Mouse (Mus musculus): ENCODE data around the gene Spata1.
"Not testable (repeated sequence)": the region's sequence is repeated elsewhere in the genome, so short reads cannot be mapped to it uniquely, and the experiment has no call there.

Spata1 gene

DNA sequence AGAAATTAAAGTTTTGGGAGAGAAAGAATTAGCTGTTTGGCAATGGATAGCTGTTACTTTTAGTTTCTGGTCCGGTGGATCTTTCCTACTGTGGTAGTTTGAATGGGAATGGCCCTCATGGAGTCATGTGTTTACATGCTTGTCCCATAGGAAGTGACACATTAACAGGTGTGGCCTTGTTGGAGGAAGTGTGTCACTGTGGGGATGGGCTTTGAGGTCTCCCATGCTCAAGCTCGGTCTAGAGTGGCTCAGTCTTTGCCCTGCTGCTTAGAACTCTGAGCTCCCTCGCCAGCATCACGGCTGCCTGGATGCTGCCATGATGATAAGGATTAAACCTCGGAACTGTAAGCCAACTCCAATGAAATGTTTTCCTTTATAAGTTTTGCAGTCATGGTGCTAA lies 48.2 kb downstream of the Spata1 start:
- DNase-seq (ENCODE audit: low spot score in 2 of 2) = no peak

GRCm38 (mm10) chr3:146450371-146450841 lies 49.1 kb downstream of the Spata1 start:
- DNase-seq (ENCODE audit: low spot score in 2 of 2) = peak; percentile 86 to 93

GRCm38 (mm10) chr3:146449745-146450250 lies 49.8 kb downstream of the Spata1 start, which contains the start of gene Ctbs:
Gene Ctbs (plus strand): TSS chr3:146449795.
- no peak for DNase-seq (ENCODE audit: low spot score in 2 of 2)

DNA sequence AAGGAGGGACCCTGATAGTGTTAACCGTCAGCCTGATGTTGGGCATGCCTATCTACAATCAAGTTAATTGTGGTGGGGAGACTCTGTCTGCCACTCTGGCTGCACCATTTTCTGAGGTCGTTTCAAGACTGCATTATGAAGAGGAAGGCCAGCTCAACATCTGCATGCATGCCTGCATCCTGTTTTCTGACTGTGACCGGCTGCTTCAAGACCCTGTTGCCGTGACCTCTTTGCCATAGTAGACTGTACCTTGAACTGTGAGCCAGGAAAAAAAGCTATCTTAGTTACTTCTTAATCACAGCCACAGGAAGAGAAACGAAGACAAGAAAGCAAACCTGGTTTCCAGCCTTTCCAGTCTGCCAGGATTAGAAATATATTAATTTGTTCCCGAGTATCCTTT lies 50.6 kb downstream of the Spata1 start:
- DNase-seq (ENCODE audit: low spot score in 2 of 2) = no peak

- no peak for DNase-seq (ENCODE audit: low spot score in 2 of 2)
Observed at GRCm38 (mm10) chr3:146448372-146448771, 51.2 kb downstream of the Spata1 start.

- no peak for DNase-seq (ENCODE audit: low spot score in 2 of 2)
Observed at GRCm38 (mm10) chr3:146447598-146447997, 52.0 kb downstream of the Spata1 start.

- DNase-seq (ENCODE audit: low spot score in 2 of 2) = no peak
Observed at GRCm38 (mm10) chr3:146447156-146447555, 52.4 kb downstream of the Spata1 start.

DNA sequence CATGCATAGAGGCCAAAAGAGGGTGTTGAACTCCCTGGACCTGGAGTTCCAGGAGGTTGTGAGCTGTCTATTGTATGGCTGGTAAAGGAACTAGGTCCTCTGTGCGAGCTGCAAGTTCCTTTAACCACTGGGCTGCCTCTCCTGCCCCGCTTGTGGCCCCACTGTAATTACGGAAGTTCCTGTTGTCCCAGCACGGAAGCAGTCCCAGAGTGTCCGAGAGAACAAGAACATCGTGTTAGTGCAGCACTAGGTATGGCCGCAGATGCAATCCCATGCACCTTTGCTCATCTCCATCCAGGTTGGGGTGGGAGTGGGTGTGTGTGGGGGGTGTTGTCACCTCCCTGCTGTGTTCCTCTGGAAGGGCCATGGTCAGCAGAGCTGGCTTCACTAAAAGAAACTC lies 54.7 kb downstream of the Spata1 start:
- no peak for DNase-seq (ENCODE audit: low spot score in 2 of 2)

DNA sequence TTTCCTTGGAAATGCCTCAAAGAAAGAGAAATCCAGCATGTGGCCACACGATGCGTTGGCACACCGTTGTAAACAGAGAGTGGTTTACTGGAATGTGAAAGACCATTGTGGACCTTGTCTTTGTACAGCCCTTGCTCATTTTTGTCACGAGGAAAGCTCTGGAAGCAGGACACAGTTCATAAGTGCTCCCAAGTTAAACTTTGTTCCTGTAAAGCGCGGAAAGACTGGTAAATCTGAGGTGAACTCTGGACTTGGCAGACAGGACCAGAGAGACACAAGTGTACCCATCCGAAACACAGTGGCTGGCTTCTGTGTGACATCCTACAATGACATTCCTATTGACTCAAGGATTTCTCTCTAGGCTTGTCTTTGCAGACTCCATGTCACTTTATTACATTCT lies 56.2 kb downstream of the Spata1 start:
- no peak for DNase-seq (ENCODE audit: low spot score in 2 of 2)

DNA sequence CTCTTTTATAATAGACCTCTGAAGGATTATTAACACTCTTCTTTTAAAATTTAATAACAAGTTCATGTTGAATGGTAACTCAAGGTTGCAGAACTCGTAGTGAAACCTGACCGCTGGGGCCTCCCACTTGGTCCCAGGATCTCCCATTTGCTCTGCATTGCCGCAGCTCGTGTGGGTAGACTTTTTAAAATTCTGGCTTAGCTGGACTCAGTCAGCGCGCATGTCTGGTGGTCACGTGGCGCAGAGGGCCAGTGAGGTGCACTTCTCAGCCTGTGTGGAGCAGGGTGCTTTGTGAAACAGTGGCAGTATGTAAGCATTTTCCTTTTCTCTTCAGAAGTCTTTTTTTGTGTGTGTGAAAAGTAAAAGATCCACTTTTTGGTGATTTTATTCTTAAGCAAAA lies 56.6 kb downstream of the Spata1 start:
- no peak for DNase-seq (ENCODE audit: low spot score in 2 of 2)

GRCm38 (mm10) chr3:146442484-146442883 lies 57.1 kb downstream of the Spata1 start:
- no peak for DNase-seq (ENCODE audit: low spot score in 2 of 2)

GRCm38 (mm10) chr3:146440422-146440821 lies 59.1 kb downstream of the Spata1 start:
- no peak for DNase-seq (ENCODE audit: low spot score in 2 of 2)

DNA sequence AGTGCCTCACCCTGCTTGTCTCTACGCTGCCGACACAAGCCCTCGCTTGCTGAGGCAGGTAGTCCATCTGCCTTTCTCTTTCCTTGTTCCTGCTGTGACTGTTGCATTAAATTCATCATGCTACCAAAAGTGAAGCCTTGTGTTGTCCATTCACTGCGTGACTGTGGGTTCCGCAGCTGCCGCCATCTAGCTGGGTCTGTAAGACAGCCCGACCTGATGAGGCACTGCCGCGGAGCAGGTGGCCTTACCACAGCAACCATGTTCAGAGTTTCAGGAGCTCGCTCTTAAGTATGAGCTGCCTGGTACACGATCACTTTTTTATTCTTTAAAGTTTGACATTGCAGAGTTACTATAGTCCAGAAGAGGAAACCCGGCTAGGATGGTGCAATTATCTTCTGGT lies 59.5 kb downstream of the Spata1 start:
- no peak for DNase-seq (ENCODE audit: low spot score in 2 of 2)

GRCm38 (mm10) chr3:146436114-146436513 lies 63.4 kb downstream of the Spata1 start:
- no peak for DNase-seq (ENCODE audit: low spot score in 2 of 2)

DNA sequence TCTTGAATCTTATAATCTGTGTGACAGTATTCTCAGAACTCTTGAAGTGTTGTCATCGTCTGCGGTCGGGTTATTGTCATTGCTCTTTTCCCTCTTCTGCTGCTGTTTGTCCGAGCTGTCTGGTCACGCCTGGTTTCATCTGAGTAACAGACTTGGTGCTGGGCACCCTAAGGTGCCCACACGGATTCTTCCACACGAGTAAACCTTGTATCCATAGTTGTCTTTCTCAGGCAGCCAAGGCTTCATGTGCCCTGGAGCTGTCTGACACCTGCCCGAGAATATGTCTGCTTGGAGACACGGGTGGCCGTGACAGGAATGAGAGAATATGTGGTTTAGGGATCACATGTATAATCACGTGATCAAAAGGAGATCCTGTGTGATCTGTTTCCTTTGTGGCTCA lies 64.0 kb downstream of the Spata1 start:
- DNase-seq (ENCODE audit: low spot score in 2 of 2) = no peak

DNA sequence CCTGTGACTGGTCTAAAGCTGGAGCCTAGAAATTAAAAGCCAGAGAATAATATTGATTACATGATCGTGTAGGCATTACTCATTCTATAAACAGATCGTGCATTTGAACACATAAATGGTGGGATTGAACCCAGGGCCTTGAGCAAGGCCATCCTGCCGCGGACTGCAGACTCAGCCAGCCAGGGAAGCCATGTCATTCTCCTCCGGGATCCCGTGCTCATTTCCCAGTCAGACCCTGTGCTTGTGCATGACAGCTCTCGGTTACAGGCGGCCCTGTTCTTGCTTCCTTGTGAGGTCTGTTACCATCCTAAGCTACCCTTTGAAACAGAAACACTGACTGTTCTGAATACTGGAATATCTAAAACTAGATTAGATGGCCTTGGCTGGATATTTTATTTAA lies 64.9 kb downstream of the Spata1 start:
- DNase-seq (ENCODE audit: low spot score in 2 of 2) = no peak

GRCm38 (mm10) chr3:146433681-146434350 lies 65.7 kb downstream of the Spata1 start:
- DNase-seq (ENCODE audit: low spot score in 2 of 2) = no peak

DNA sequence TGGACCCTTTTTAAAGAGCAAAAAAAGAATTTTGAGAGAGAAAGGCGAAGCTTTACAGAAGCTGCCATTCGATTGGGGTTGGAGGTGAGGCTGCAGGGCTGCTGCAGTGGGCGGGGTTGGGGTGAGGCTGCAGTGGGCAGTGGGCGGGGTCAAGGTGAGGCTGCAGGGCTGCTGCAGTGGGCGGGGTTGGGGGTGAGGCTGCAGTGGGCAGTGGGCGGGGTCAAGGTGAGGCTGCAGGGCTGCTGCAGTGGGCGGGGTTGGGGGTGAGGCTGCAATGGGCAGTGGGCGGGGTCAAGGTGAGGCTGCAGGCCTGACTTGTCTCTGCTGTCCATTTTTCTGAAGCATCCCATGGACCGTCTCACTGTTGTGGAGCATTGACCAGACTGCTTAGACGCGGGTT lies 66.5 kb downstream of the Spata1 start:
- DNase-seq (ENCODE audit: low spot score in 2 of 2) = not testable (repeated sequence)

- no peak for DNase-seq (ENCODE audit: low spot score in 2 of 2)
Observed at GRCm38 (mm10) chr3:146426489-146426888, 73.1 kb downstream of the Spata1 start.

DNA sequence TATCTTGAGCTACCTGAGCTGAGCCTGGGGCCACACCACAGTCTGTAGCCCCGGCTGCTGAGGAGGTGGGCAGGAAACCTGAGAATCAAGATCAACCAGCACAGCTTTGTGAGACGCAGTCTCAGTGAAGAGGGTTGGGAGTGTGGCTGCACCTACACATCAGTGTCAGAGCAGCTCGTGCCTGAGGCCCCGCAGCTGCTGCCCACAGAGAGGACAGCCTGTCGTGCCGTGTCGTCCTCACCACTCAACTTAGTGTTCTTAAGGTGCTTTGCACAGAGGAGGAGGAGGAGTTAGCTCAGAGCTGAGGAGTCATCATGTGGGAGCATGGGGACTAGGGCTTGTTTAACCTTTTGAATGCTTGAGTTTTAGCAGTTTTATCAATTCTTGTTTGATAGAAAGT lies 73.7 kb downstream of the Spata1 start:
- DNase-seq (ENCODE audit: low spot score in 2 of 2) = no peak

DNA sequence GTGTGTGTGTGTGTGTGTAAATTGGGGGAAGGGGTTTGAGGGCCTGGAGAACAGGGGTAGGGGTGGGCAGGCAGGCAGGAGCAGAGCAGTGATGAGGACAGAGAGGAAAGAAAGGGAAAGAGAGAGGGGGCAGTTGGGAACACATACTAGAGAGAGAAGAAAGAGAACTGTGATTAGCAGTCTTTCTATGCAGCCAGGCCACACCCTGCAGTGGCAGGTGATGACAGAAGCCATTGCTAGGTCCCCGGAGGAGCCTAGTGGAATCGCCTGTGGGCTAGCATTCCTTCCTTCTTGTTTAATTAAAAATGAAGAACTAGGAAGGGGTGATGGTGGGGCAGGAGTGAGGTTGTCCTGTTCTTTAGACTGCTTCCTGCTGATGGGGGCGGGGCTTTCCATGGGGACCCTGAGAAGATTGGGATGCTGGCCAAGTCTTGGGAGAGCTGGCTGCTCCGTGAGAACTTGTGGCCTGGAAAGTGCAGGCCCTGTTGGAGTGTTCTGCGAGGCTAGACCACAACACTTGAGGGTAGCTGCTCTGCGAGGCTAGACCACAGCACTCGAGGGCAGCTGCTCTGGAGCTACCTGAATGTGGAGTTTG lies 75.2 kb downstream of the Spata1 start:
- no peak for DNase-seq (ENCODE audit: low spot score in 2 of 2)

GRCm38 (mm10) chr3:146423710-146424109 lies 75.8 kb downstream of the Spata1 start:
- DNase-seq (ENCODE audit: low spot score in 2 of 2) = no peak

DNA sequence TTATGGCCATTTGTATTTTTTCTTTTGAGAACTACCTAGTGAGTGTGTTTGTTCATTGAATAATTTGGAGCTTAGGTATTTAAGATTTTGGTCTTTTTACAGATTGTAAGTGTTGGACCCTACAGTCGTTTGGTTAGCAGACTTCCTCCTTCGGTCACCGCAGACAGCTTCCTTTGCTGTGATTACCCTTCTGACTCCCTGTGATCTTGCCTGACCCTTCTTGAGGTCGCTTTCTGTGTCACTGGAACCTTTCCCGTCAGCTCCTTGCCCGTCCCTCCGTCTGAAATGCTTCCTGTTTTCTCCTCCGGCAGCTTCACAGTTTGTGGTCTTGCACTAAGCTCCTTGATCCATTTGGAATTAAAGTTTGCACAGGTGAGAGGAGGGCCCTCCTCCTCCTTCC lies 77.8 kb downstream of the Spata1 start:
- DNase-seq (ENCODE audit: low spot score in 2 of 2) = no peak

Measured in frontal cortex, postnatal 14 days (tissue).